Mouse (Mus musculus): ENCODE measurements at regions not wholly inside any gene's neighbourhood (a gene's known extent, or its start where the extent isn't known, plus 50 kb on each side); places are given as distances from the start of the nearest gene placed in this dataset.

GRCm38 (mm10) chr12:25382475-25382874, 285.5 kb upstream of the Id2 start:
- DNase-seq (ENCODE audit: low spot score): no peak

- no peak for DNase-seq (ENCODE audit: low spot score)
Observed at GRCm38 (mm10) chr12:25381619-25382018, 284.7 kb upstream of the Id2 start.

GRCm38 (mm10) chr12:25379996-25380395, 283.1 kb upstream of the Id2 start:
- no peak for DNase-seq (ENCODE audit: low spot score)

- DNase-seq (ENCODE audit: low spot score): no peak
Observed at GRCm38 (mm10) chr12:25379016-25379415, 282.1 kb upstream of the Id2 start.

GRCm38 (mm10) chr12:25378036-25378645, 281.2 kb upstream of the Id2 start:
- DNase-seq (ENCODE audit: low spot score): no peak

GRCm38 (mm10) chr12:25376451-25376850, 279.5 kb upstream of the Id2 start:
- DNase-seq (ENCODE audit: low spot score): no peak

GRCm38 (mm10) chr12:25367541-25367940, 270.6 kb upstream of the Id2 start:
- DNase-seq (ENCODE audit: low spot score): no peak

- no peak for DNase-seq (ENCODE audit: low spot score)
Observed at GRCm38 (mm10) chr12:25365600-25366267, 268.8 kb upstream of the Id2 start.

- DNase-seq (ENCODE audit: low spot score): no peak
Observed at GRCm38 (mm10) chr12:25364966-25365568, 268.1 kb upstream of the Id2 start.

GRCm38 (mm10) chr12:25363839-25364238, 266.9 kb upstream of the Id2 start:
- no peak for DNase-seq (ENCODE audit: low spot score)

GRCm38 (mm10) chr12:25363341-25363740, 266.4 kb upstream of the Id2 start:
- no peak for DNase-seq (ENCODE audit: low spot score)

- no peak for DNase-seq (ENCODE audit: low spot score)
Observed at GRCm38 (mm10) chr12:25362771-25363170, 265.8 kb upstream of the Id2 start.

GRCm38 (mm10) chr12:25360726-25361125, 263.8 kb upstream of the Id2 start:
- no peak for DNase-seq (ENCODE audit: low spot score)

GRCm38 (mm10) chr12:25359931-25360330, 263.0 kb upstream of the Id2 start:
- no peak for DNase-seq (ENCODE audit: low spot score)

GRCm38 (mm10) chr12:25358846-25359525, 262.0 kb upstream of the Id2 start:
- no peak for DNase-seq (ENCODE audit: low spot score)

- no peak for DNase-seq (ENCODE audit: low spot score)
Observed at GRCm38 (mm10) chr12:25356774-25357173, 259.8 kb upstream of the Id2 start.

- DNase-seq (ENCODE audit: low spot score): no peak
Observed at GRCm38 (mm10) chr12:25355217-25355616, 258.3 kb upstream of the Id2 start.

- no peak for DNase-seq (ENCODE audit: low spot score)
Observed at GRCm38 (mm10) chr12:25353402-25353896, 256.5 kb upstream of the Id2 start.

GRCm38 (mm10) chr12:25352160-25352559, 255.2 kb upstream of the Id2 start:
- DNase-seq (ENCODE audit: low spot score): no peak

- no peak for DNase-seq (ENCODE audit: low spot score)
Observed at GRCm38 (mm10) chr12:25344354-25344753, 247.4 kb upstream of the Id2 start.

- no peak for DNase-seq (ENCODE audit: low spot score)
Observed at GRCm38 (mm10) chr12:25338771-25339170, 241.8 kb upstream of the Id2 start.

GRCm38 (mm10) chr12:25335930-25336329, 239.0 kb upstream of the Id2 start:
- DNase-seq (ENCODE audit: low spot score): no peak

- DNase-seq (ENCODE audit: low spot score): no peak
Observed at GRCm38 (mm10) chr12:25335069-25335468, 238.1 kb upstream of the Id2 start.

Measured in urinary bladder, postnatal 14 days (tissue).